Comparison of ENCODE assay signal across 10 mouse cellular contexts in the genomic region with DNA sequence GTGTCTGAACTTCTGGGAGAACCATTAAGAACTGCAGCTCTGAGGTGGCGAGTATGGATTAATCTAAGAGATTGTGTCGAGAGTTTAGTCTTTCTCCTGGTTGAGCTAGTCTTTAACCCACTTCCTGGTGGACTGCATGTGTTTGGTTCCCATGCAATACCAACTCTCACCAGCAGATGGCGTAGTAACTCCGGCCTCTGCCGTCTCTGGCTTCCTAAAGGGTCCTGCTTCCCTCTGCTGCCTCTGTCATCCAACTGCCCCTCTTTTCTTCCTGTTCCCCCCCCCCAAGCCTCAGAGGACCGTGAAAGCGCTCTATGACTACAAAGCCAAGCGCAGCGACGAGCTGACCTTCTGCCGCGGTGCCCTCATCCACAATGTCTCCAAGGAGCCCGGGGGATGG.
DNase-seq lines count a peak whose midpoint lies in the region; ATAC-seq and TF ChIP-seq lines count a peak whose summit lies in the region.
"Had no signal": no experiment of that assay in that cellular context is flagged by ENCODE, and none has a peak within 500 bp of the region (broad histone marks: within the 10 kb centered on the region; RNA-seq: fewer than 3 reads in every experiment).

No protein-coding gene starts in this region.

- WGBS in forebrain, postnatal 0 days = 70% methylated on average over 13 of the region's 13 CpGs
- 70% methylated on average over 13 of the region's 13 CpGs for WGBS in forebrain, embryonic 13.5 days
- 78% methylated on average over 13 of the region's 13 CpGs for WGBS in midbrain, embryonic 10.5 days
- WGBS in midbrain, embryonic 16.5 days = 68% methylated on average over 13 of the region's 13 CpGs
- WGBS in stomach, postnatal 0 days = 76% methylated on average over 13 of the region's 13 CpGs

- no peak for DNase-seq in forebrain, postnatal 0 days
- peak; percentile 44 for DNase-seq in midbrain, embryonic 10.5 days (ENCODE audit: low spot score)
- DNase-seq in embryo, embryonic 10 days (ENCODE audit: low spot score) = peak; percentile 51
- DNase-seq in stomach, postnatal 0 days (ENCODE audit: low spot score) = peak; percentile 37
- DNase-seq in ovary, postnatal 36 days (ENCODE audit: low spot score) = no peak
- no peak for DNase-seq in spleen, postnatal 14 days (ENCODE audit: low spot score in 2 of 2)

- H3K4me1 ChIP-seq in forebrain, postnatal 0 days (ENCODE audit: insufficient read depth) = no peaks in the 10 kb centered on the region
- no peaks in the 10 kb centered on the region for H3K4me1 ChIP-seq in forebrain, embryonic 13.5 days
- H3K4me1 ChIP-seq in midbrain, embryonic 10.5 days = no peaks in the 10 kb centered on the region
- no peaks in the 10 kb centered on the region for H3K4me1 ChIP-seq in midbrain, embryonic 16.5 days (ENCODE audit: control insufficient read depth, insufficient read depth, low read length)
- no peaks in the 10 kb centered on the region for H3K4me1 ChIP-seq in stomach, postnatal 0 days (replicated peaks; ENCODE audit: control insufficient read depth, insufficient read depth)
- H3K4me1 ChIP-seq: heart, embryonic 15.5 days; midbrain, embryonic 12.5 days had no signal

- H3K9me3 ChIP-seq in forebrain, postnatal 0 days (ENCODE audit: low read length) = no peaks in the 10 kb centered on the region
- no peaks in the 10 kb centered on the region; the same call in 1 of the 2 replicates for H3K9me3 ChIP-seq in forebrain, embryonic 13.5 days (replicated peaks)
- peaks cover 10% of the 10 kb centered on the region; the same call in 1 of the 2 replicates for H3K9me3 ChIP-seq in midbrain, embryonic 10.5 days (replicated peaks)
- no peaks in the 10 kb centered on the region for H3K9me3 ChIP-seq in midbrain, embryonic 16.5 days (replicated peaks; ENCODE audit: control insufficient read depth, low read length, poor library complexity, severe bottlenecking)
- H3K9me3 ChIP-seq in stomach, postnatal 0 days (ENCODE audit: control insufficient read depth, low read length) = no peaks in the 10 kb centered on the region
- H3K9me3 ChIP-seq: heart, embryonic 15.5 days; midbrain, embryonic 12.5 days had no signal

- peak; percentile 74 for TF ChIP-seq CTCF in forebrain, postnatal 0 days (IDR thresholded peaks at IDR 0.05; ENCODE audit: low read depth)
- TF ChIP-seq CTCF in stomach, postnatal 0 days (IDR thresholded peaks at IDR 0.05; ENCODE audit: low read depth) = peak; percentile 73

- no peak for ATAC-seq in forebrain, postnatal 0 days
- ATAC-seq in forebrain, embryonic 13.5 days = no peak
- no peak for ATAC-seq in midbrain, embryonic 16.5 days
- ATAC-seq in stomach, postnatal 0 days (ENCODE audit: low FRiP score, low TSS enrichment) = 0 out of 2 replicates have a peak, but pooled peaks have one; percentile 32

- TF ChIP-seq EP300 in stomach, postnatal 0 days (optimal IDR thresholded peaks at IDR 0.05) = no peak

- H3K36me3 ChIP-seq in forebrain, postnatal 0 days (ENCODE audit: insufficient read depth) = no peaks in the 10 kb centered on the region
- no peaks in the 10 kb centered on the region for H3K36me3 ChIP-seq in forebrain, embryonic 13.5 days (ENCODE audit: poor library complexity, severe bottlenecking)
- no peaks in the 10 kb centered on the region for H3K36me3 ChIP-seq in midbrain, embryonic 10.5 days
- H3K36me3 ChIP-seq in midbrain, embryonic 16.5 days (ENCODE audit: control insufficient read depth, insufficient read depth, low read length) = no peaks in the 10 kb centered on the region
- no peaks in the 10 kb centered on the region for H3K36me3 ChIP-seq in stomach, postnatal 0 days (ENCODE audit: control insufficient read depth, insufficient read depth, low read length)
- H3K36me3 ChIP-seq: heart, embryonic 15.5 days; midbrain, embryonic 12.5 days had no signal

- no peaks in the 10 kb centered on the region for H3K27me3 ChIP-seq in forebrain, postnatal 0 days (ENCODE audit: insufficient read depth, low read length)
- H3K27me3 ChIP-seq in forebrain, embryonic 13.5 days = no peaks in the 10 kb centered on the region
- no peaks in the 10 kb centered on the region for H3K27me3 ChIP-seq in midbrain, embryonic 10.5 days (ENCODE audit: low read depth, poor library complexity, severe bottlenecking)
- H3K27me3 ChIP-seq in midbrain, embryonic 16.5 days (ENCODE audit: control insufficient read depth, insufficient read depth, low read depth, low read length) = no peaks in the 10 kb centered on the region
- no peaks in the 10 kb centered on the region for H3K27me3 ChIP-seq in stomach, postnatal 0 days (ENCODE audit: control insufficient read depth, insufficient read depth, low read length)
- H3K27me3 ChIP-seq: heart, embryonic 15.5 days; midbrain, embryonic 12.5 days had no signal

- H3K9ac ChIP-seq in forebrain, postnatal 0 days = no peak overlapping the region
- H3K9ac ChIP-seq in forebrain, embryonic 13.5 days = no peak overlapping the region
- H3K9ac ChIP-seq in midbrain, embryonic 16.5 days (ENCODE audit: low read depth, low read length) = no peak overlapping the region
- no peak overlapping the region for H3K9ac ChIP-seq in stomach, postnatal 0 days (ENCODE audit: low read length)
- H3K9ac ChIP-seq: heart, embryonic 15.5 days; midbrain, embryonic 12.5 days had no signal

- H3K27ac ChIP-seq in forebrain, postnatal 0 days (ENCODE audit: low read depth, low read length) = no peak overlapping the region
- H3K27ac ChIP-seq in forebrain, embryonic 13.5 days = no peak overlapping the region
- no peak overlapping the region for H3K27ac ChIP-seq in midbrain, embryonic 10.5 days (replicated peaks)
- H3K27ac ChIP-seq in midbrain, embryonic 16.5 days (ENCODE audit: low read length) = no peak overlapping the region
- H3K27ac ChIP-seq in stomach, postnatal 0 days (replicated peaks) = no peak overlapping the region
- H3K27ac ChIP-seq: heart, embryonic 15.5 days; midbrain, embryonic 12.5 days had no signal

- no peak overlapping the region for H3K4me2 ChIP-seq in forebrain, postnatal 0 days (ENCODE audit: low read depth)
- H3K4me2 ChIP-seq in forebrain, embryonic 13.5 days = no peak overlapping the region
- no peak overlapping the region for H3K4me2 ChIP-seq in midbrain, embryonic 16.5 days (ENCODE audit: low read length)
- no peak overlapping the region for H3K4me2 ChIP-seq in stomach, postnatal 0 days (replicated peaks; ENCODE audit: low read depth)
- H3K4me2 ChIP-seq: heart, embryonic 15.5 days; midbrain, embryonic 12.5 days had no signal

- no peak overlapping the region for H3K4me3 ChIP-seq in forebrain, postnatal 0 days (ENCODE audit: low read depth, low read length)
- H3K4me3 ChIP-seq in forebrain, embryonic 13.5 days = no peak overlapping the region
- no peak overlapping the region for H3K4me3 ChIP-seq in midbrain, embryonic 10.5 days
- H3K4me3 ChIP-seq in midbrain, embryonic 16.5 days (ENCODE audit: low read depth, low read length) = no peak overlapping the region
- no peak overlapping the region for H3K4me3 ChIP-seq in stomach, postnatal 0 days (ENCODE audit: low read depth, low read length)
- H3K4me3 ChIP-seq: heart, embryonic 15.5 days; midbrain, embryonic 12.5 days had no signal

Comparison
In these comparisons a context has a peak if more than half of its experiments do, and no peak if none do; other contexts are left out.
1. DNase-seq: peak in midbrain, embryonic 10.5 days (single experiment), embryo, embryonic 10 days (single experiment) and stomach, postnatal 0 days (single experiment); none in forebrain, postnatal 0 days (single experiment), ovary, postnatal 36 days (single experiment) and spleen, postnatal 14 days (0 of 2).